Mouse (Mus musculus): ENCODE data around the gene Gps2. TPM values are rescaled to one million over a fixed set of nuclear protein-coding genes. Genes with fewer than 3 reads are reported as not detected.
"Not testable (repeated sequence)": the region's sequence is repeated elsewhere in the genome, so short reads cannot be mapped to it uniquely, and the experiment has no call there.

Gps2 gene
- polyA plus RNA-seq, 1 experiment from 2014 or later: 92.0 TPM

- H3K4me2 ChIP-seq (replicated peaks): no peak overlapping the region
- WGBS: 93% methylated on average over 6 of the region's 6 CpGs
- no peak overlapping the region for H3K9ac ChIP-seq
- H3K4me3 ChIP-seq: 0 out of 2 replicates have a peak overlapping the region, but pooled peaks have one; percentile 3
- H3K4me1 ChIP-seq: peaks cover 30% of the 10 kb centered on the region
- H3K9me3 ChIP-seq: no peaks in the 10 kb centered on the region
- H3K27me3 ChIP-seq (replicated peaks): no peaks in the 10 kb centered on the region
- H3K36me3 ChIP-seq: peaks cover 85% of the 10 kb centered on the region
- no peak for ATAC-seq (ENCODE audit: low FRiP score, low read depth)
- no peak overlapping the region for H3K27ac ChIP-seq
These were observed 2.0 kb upstream of the Gps2 start for GRCm38 (mm10) chr11:69911701-69912100.

GRCm38 (mm10) chr11:69912716-69913530, 765 bp upstream of the Gps2 start:
- no peaks in the 10 kb centered on the region for H3K27me3 ChIP-seq (replicated peaks)
- 77% methylated on average over 15 of the region's 15 CpGs for WGBS
- H3K27ac ChIP-seq: no peak overlapping the region; the same call in 1 of the 2 replicates
- peaks cover 30% of the 10 kb centered on the region for H3K4me1 ChIP-seq
- peaks cover 85% of the 10 kb centered on the region for H3K36me3 ChIP-seq
- H3K4me3 ChIP-seq: peak overlapping the region; percentile 5; the same call in 1 of the 2 replicates
- ATAC-seq (ENCODE audit: low FRiP score, low read depth): peak; percentile 15; the same call in 1 of the 2 replicates
- peak overlapping the region; percentile 100 for H3K4me2 ChIP-seq (replicated peaks)
- H3K9ac ChIP-seq: peak overlapping the region; percentile 80; the same call in 1 of the 2 replicates
- no peaks in the 10 kb centered on the region for H3K9me3 ChIP-seq

GRCm38 (mm10) chr11:69914372-69914764, 680 bp downstream of the Gps2 start:
- WGBS: 4% methylated on average over 17 of the region's 17 CpGs
- no peaks in the 10 kb centered on the region for H3K9me3 ChIP-seq
- H3K9ac ChIP-seq: peak overlapping the region; percentile 80
- ATAC-seq (ENCODE audit: low FRiP score, low read depth): no peak; the same call in 1 of the 2 replicates
- peaks cover 85% of the 10 kb centered on the region for H3K36me3 ChIP-seq
- H3K4me1 ChIP-seq: peaks cover 36% of the 10 kb centered on the region
- H3K27ac ChIP-seq: peak overlapping the region; percentile 67
- H3K27me3 ChIP-seq (replicated peaks): no peaks in the 10 kb centered on the region
- peak overlapping the region; percentile 77 for H3K4me3 ChIP-seq
- H3K4me2 ChIP-seq (replicated peaks): peak overlapping the region; percentile 100

- peaks cover 79% of the 10 kb centered on the region for H3K36me3 ChIP-seq
- ATAC-seq (ENCODE audit: low FRiP score, low read depth): no peak
- peaks cover 41% of the 10 kb centered on the region for H3K4me1 ChIP-seq
- H3K9me3 ChIP-seq: no peaks in the 10 kb centered on the region
- H3K27ac ChIP-seq: no peak overlapping the region
- peak overlapping the region; percentile 80 for H3K9ac ChIP-seq
- H3K4me3 ChIP-seq: peak overlapping the region; percentile 77
- peak overlapping the region; percentile 100 for H3K4me2 ChIP-seq (replicated peaks)
- 39% methylated on average over 9 of the region's 9 CpGs for WGBS
- H3K27me3 ChIP-seq (replicated peaks): no peaks in the 10 kb centered on the region
These were observed 1.3 kb downstream of the Gps2 start for GRCm38 (mm10) chr11:69914917-69915430.

- Histone ChIP-seq H3K27ac (no peak overlapping the region), H3K4me3 (no peak overlapping the region), H3K4me1 (peaks cover 41% of the 10 kb centered on the region), H3K36me3 (peaks cover 70% of the 10 kb centered on the region), H3K9me3 (no peaks in the 10 kb centered on the region), H3K9ac (no peak overlapping the region), H3K27me3 (replicated peaks) (no peaks in the 10 kb centered on the region), H3K4me2 (replicated peaks) (peak overlapping the region; percentile 100)
- no peak for ATAC-seq (ENCODE audit: low FRiP score, low read depth)
- WGBS: 65% methylated on average over 5 of the region's 5 CpGs
These were observed 2.3 kb downstream of the Gps2 start for GRCm38 (mm10) chr11:69915667-69916627.

- H3K4me1 ChIP-seq: peaks cover 41% of the 10 kb centered on the region
These were observed 3.1 kb downstream of the Gps2 start for GRCm38 (mm10) chr11:69916652-69917378.

GRCm38 (mm10) chr11:69917379-69917948, 3.8 kb downstream of the Gps2 start:
- peaks cover 54% of the 10 kb centered on the region for H3K36me3 ChIP-seq
- peaks cover 41% of the 10 kb centered on the region for H3K4me1 ChIP-seq
- 84% methylated on average over 8 of the region's 8 CpGs for WGBS
- H3K9me3 ChIP-seq: no peaks in the 10 kb centered on the region
- no peak for ATAC-seq (ENCODE audit: low FRiP score, low read depth)
- H3K27ac ChIP-seq: no peak overlapping the region
- H3K27me3 ChIP-seq (replicated peaks): no peaks in the 10 kb centered on the region
- no peak overlapping the region for H3K9ac ChIP-seq
- no peak overlapping the region for H3K4me2 ChIP-seq (replicated peaks)
- H3K4me3 ChIP-seq: no peak overlapping the region

More at GRCm38 (mm10) chr11:69916652-69917378, 3.1 kb downstream of the Gps2 start:
- H3K27ac ChIP-seq; H3K9ac ChIP-seq; H3K4me2 ChIP-seq (replicated peaks); H3K9me3 ChIP-seq; H3K27me3 ChIP-seq (replicated peaks); ATAC-seq (ENCODE audit: low FRiP score, low read depth); H3K4me3 ChIP-seq: not testable (repeated sequence)
- peaks cover 61% of the 10 kb centered on the region for H3K36me3 ChIP-seq
- WGBS: 65% methylated on average over 7 of the region's 7 CpGs

GRCm38 (mm10) chr11:69918118-69918517, 4.4 kb downstream of the Gps2 start:
- Histone ChIP-seq H3K4me2 (replicated peaks) (no peak overlapping the region), H3K9ac (no peak overlapping the region), H3K9me3 (no peaks in the 10 kb centered on the region), H3K36me3 (peaks cover 48% of the 10 kb centered on the region), H3K27me3 (replicated peaks) (no peaks in the 10 kb centered on the region), H3K4me1 (peaks cover 37% of the 10 kb centered on the region), H3K27ac (no peak overlapping the region), H3K4me3 (no peak overlapping the region)
- no peak for ATAC-seq (ENCODE audit: low FRiP score, low read depth)
- WGBS: 88% methylated on average over 5 of the region's 5 CpGs

- ATAC-seq (ENCODE audit: low FRiP score, low read depth): no peak
These were observed 5.4 kb downstream of the Gps2 start for GRCm38 (mm10) chr11:69919053-69919452.

GRCm38 (mm10) chr11:69919661-69920265, 6.1 kb downstream of the Gps2 start:
- Histone ChIP-seq H3K9ac (peak overlapping the region; percentile 95), H3K4me3 (peak overlapping the region; percentile 97), H3K9me3 (no peaks in the 10 kb centered on the region), H3K27me3 (replicated peaks) (no peaks in the 10 kb centered on the region), H3K4me2 (replicated peaks) (peak overlapping the region; percentile 93), H3K4me1 (peaks cover 28% of the 10 kb centered on the region), H3K27ac (peak overlapping the region; percentile 84), H3K36me3 (peaks cover 46% of the 10 kb centered on the region)
- 1% methylated on average over 17 of the region's 17 CpGs for WGBS
- ATAC-seq (ENCODE audit: low FRiP score, low read depth): no peak

More at GRCm38 (mm10) chr11:69919053-69919452, 5.4 kb downstream of the Gps2 start:
- Histone ChIP-seq H3K4me3 (peak overlapping the region; percentile 97), H3K4me1 (peaks cover 33% of the 10 kb centered on the region), H3K4me2 (replicated peaks) (peak overlapping the region; percentile 93), H3K36me3 (peaks cover 46% of the 10 kb centered on the region), H3K27me3 (replicated peaks) (no peaks in the 10 kb centered on the region), H3K9me3 (no peaks in the 10 kb centered on the region), H3K9ac (peak overlapping the region; percentile 95), H3K27ac (no peak overlapping the region)
- 85% methylated on average over 9 of the region's 9 CpGs for WGBS
